Mouse (Mus musculus): ENCODE measurements at regions not wholly inside any gene's neighbourhood (a gene's known extent, or its start where the extent isn't known, plus 50 kb on each side); places are given as distances from the start of the nearest gene placed in this dataset.

- no peak for DNase-seq
These were observed 413.8 kb upstream of the Hnrnpa3 start for GRCm38 (mm10) chr2:75245256-75245655.

- DNase-seq, result no peak
These were observed 413.4 kb upstream of the Hnrnpa3 start for GRCm38 (mm10) chr2:75245662-75246061.

GRCm38 (mm10) chr2:75246082-75246743 is 412.8 kb upstream of the Hnrnpa3 start:
- DNase-seq, result no peak

- DNase-seq, result no peak
These were observed 410.8 kb upstream of the Hnrnpa3 start for GRCm38 (mm10) chr2:75248251-75248650.

- DNase-seq, result no peak
These were observed 408.6 kb upstream of the Hnrnpa3 start for GRCm38 (mm10) chr2:75250507-75250906.

- no peak for DNase-seq
These were observed 406.2 kb upstream of the Hnrnpa3 start for GRCm38 (mm10) chr2:75252829-75253228.

GRCm38 (mm10) chr2:75265218-75265617 is 393.8 kb upstream of the Hnrnpa3 start:
- DNase-seq, result no peak

GRCm38 (mm10) chr2:75265739-75266699 is 393.0 kb upstream of the Hnrnpa3 start:
- no peak for DNase-seq

GRCm38 (mm10) chr2:75267949-75268348 is 391.1 kb upstream of the Hnrnpa3 start:
- DNase-seq, result no peak

GRCm38 (mm10) chr2:75269446-75269845 is 389.6 kb upstream of the Hnrnpa3 start:
- DNase-seq, result no peak

- DNase-seq, result no peak
These were observed 388.9 kb upstream of the Hnrnpa3 start for GRCm38 (mm10) chr2:75270115-75270514.

- DNase-seq, result no peak
These were observed 371.2 kb upstream of the Hnrnpa3 start for GRCm38 (mm10) chr2:75287900-75288299.

- no peak for DNase-seq
These were observed 367.4 kb upstream of the Hnrnpa3 start for GRCm38 (mm10) chr2:75291674-75292073.

GRCm38 (mm10) chr2:75306821-75307220 is 352.2 kb upstream of the Hnrnpa3 start:
- no peak for DNase-seq

- no peak for DNase-seq
These were observed 347.9 kb upstream of the Hnrnpa3 start for GRCm38 (mm10) chr2:75311191-75311590.

GRCm38 (mm10) chr2:75312246-75312645 is 346.8 kb upstream of the Hnrnpa3 start:
- peak in 1 of 2 experiments; percentile 40 for DNase-seq

- DNase-seq, result peak in 1 of 2 experiments; percentile 30
These were observed 343.7 kb upstream of the Hnrnpa3 start for GRCm38 (mm10) chr2:75315341-75315740.

- no peak for DNase-seq
These were observed 340.9 kb upstream of the Hnrnpa3 start for GRCm38 (mm10) chr2:75318190-75318589.

- no peak for DNase-seq
These were observed 334.8 kb upstream of the Hnrnpa3 start for GRCm38 (mm10) chr2:75324146-75324749.

GRCm38 (mm10) chr2:75329598-75329997 is 329.5 kb upstream of the Hnrnpa3 start:
- DNase-seq, result no peak

GRCm38 (mm10) chr2:75341310-75341709 is 317.8 kb upstream of the Hnrnpa3 start:
- DNase-seq, result no peak

- DNase-seq, result no peak
These were observed 317.3 kb upstream of the Hnrnpa3 start for GRCm38 (mm10) chr2:75341726-75342280.

- no peak for DNase-seq
These were observed 308.2 kb upstream of the Hnrnpa3 start for GRCm38 (mm10) chr2:75350902-75351301.
